Mouse (Mus musculus): ENCODE measurements at regions not wholly inside any gene's neighbourhood (a gene's known extent, or its start where the extent isn't known, plus 50 kb on each side); places are given as distances from the start of the nearest gene placed in this dataset.

DNA sequence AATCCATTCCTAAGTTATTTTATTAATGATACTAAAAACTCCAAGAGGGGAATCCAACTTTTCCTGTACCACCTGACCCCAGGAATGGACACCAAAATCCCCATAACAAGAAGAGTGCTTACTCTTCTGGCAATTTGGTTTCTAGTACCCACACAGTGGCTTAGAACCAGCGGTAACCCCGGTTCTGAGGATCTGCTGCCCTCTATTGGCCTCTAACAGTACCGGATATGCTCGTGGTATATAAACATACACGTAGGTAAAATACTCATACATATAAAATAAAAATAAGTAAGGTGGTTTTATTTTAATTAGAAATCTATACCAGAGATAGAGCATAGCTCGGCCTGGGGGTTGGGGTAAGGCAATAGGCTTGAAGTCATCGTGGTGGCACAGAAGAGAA is 58.0 kb upstream of the Hs6st1 start:
- no peak for TF ChIP-seq HCFC1 (IDR thresholded peaks at IDR 0.05; ENCODE audit: borderline replicate concordance, insufficient read depth, low read length)
- no peak for TF ChIP-seq MAFK (IDR thresholded peaks at IDR 0.05; ENCODE audit: insufficient read depth, low read depth, low read length)
